Mouse (Mus musculus) hindbrain, embryonic 15.5 days (tissue): ENCODE data around the gene Fam72a. TPM values are rescaled to one million over a fixed set of nuclear protein-coding genes. Genes with fewer than 3 reads are reported as not detected.

Source experiments
- ATAC-seq: fragments of 200-750 bp; cut with Nextera tagmentation; 2 replicates; pipeline ENCODE4 v1.8.0; 2017; ENCODE audit warnings: low read depth, moderate number of reproducible peaks, moderate TSS enrichment; ENCODE audit not compliant: low FRiP score
- H3K27ac ChIP-seq: fragments of 300-500 bp; sonication (generic); replicated peaks from 2 replicates; pipeline ENCODE4 v1.5.1; 2015; ENCODE audit warnings: mild to moderate bottlenecking, inconsistent platforms
- H3K27me3 ChIP-seq: fragments of 300-500 bp; sonication (generic); 2 replicates; pipeline ENCODE4 v1.6.1; 2015; ENCODE audit warnings: control low read depth, inconsistent platforms
- H3K36me3 ChIP-seq: fragments of 300-500 bp; sonication (generic); 2 replicates; pipeline ENCODE4 v1.6.1; 2015; ENCODE audit warnings: control low read depth, inconsistent platforms
- H3K4me1 ChIP-seq: fragments of 300-500 bp; sonication (generic); replicated peaks from 2 replicates; pipeline ENCODE4 v1.6.1; 2015; ENCODE audit warnings: control low read depth, inconsistent platforms
- H3K4me2 ChIP-seq: fragments of 300-500 bp; sonication (generic); 2 replicates; pipeline ENCODE4 v1.6.1; 2015; ENCODE audit warnings: moderate library complexity, mild to moderate bottlenecking, inconsistent platforms
- H3K4me3 ChIP-seq: fragments of 300-500 bp; sonication (generic); 2 replicates; pipeline ENCODE4 v1.5.1; 2015; ENCODE audit warnings: mild to moderate bottlenecking, inconsistent platforms
- H3K9ac ChIP-seq: fragments of 300-500 bp; sonication (generic); 2 replicates; pipeline ENCODE4 v1.6.1; 2015; ENCODE audit warnings: inconsistent platforms
- H3K9me3 ChIP-seq: fragments of 300-500 bp; sonication (generic); 2 replicates; pipeline ENCODE4 v1.6.1; 2016; ENCODE audit warnings: control low read depth, inconsistent platforms
- WGBS: fragments of 180-500 bp; shearing (Covaris S2); methylation state at CpG from one replicate; pipeline ENCODE4 v1.1.7; 2015; 5-methylcytosine and 5-hydroxymethylcytosine counted together
- polyA plus RNA-seq: library from polyadenylated mRNA; unstranded; fragments of >200 nt; fragmentation: Nextera tagmentation; extraction: Ambion mirVana; gene quantifications from 2 replicates; pipeline ENCODE4 v1.2.1, GENCODE M21; 2015

The Fam72a gene
- polyA plus RNA-seq, 1 experiment from 2014 or later = 1.1 TPM

- WGBS = 96% methylated on average over 4 of the region's 4 CpGs
- Histone ChIP-seq H3K4me3 (no peak overlapping the region), H3K36me3 (no peaks in the 10 kb centered on the region), H3K4me2 (no peak overlapping the region), H3K27ac (no peak overlapping the region), H3K4me1 (no peaks in the 10 kb centered on the region), H3K9ac (no peak overlapping the region), H3K9me3 (no peaks in the 10 kb centered on the region), H3K27me3 (no peaks in the 10 kb centered on the region)
- ATAC-seq = no peak
Observed at GRCm38 (mm10) chr1:131539771-131540170, 12.1 kb downstream of the Fam72a start.

DNA sequence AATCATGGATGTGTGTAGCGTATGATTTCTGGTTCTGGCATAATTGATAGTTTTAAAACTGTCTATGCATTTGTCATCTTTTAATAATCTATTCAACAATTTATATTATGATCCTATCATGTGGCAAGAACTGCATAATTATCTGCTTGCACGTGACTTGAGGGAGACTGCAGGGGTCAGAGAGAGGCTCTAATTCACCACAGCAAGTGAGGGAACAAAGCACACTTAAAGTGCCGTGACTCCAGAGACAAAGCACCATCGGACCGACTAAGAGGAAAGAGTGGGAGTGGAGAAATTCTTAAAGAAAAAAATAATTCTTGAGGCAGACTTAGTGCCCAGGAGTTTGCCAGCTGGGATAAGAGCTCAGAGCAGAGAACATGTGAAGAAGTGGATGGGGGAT, 13.1 kb downstream of the Fam72a start:
- H3K4me3 ChIP-seq = no peak overlapping the region
- H3K4me2 ChIP-seq = no peak overlapping the region
- ATAC-seq = no peak
- H3K27me3 ChIP-seq = no peaks in the 10 kb centered on the region
- H3K9me3 ChIP-seq = no peaks in the 10 kb centered on the region
- H3K9ac ChIP-seq = no peak overlapping the region
- no peaks in the 10 kb centered on the region for H3K4me1 ChIP-seq
- H3K27ac ChIP-seq = no peak overlapping the region
- H3K36me3 ChIP-seq = no peaks in the 10 kb centered on the region
- WGBS = 31% methylated on average over 5 of the region's 5 CpGs

DNA sequence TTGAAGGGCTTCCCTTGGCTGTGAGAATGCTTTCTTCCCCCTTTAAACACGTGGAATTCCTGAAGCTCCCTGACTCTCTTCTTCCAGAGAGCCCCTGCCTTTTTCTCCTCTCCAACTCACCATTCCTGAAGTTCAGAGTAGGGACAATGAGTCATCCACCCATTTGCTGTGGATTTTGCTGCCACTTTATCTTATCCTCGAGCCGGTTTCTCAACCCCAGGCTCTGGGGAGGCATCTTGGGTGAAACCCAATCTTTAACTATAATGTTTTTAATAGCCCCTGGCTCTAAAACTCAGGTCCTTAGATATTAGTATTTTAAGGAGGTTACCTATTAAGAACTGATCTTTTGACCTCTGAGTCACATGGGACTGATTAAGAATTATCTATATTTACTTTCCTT, 13.7 kb downstream of the Fam72a start:
- Histone ChIP-seq H3K27me3 (no peaks in the 10 kb centered on the region), H3K27ac (no peak overlapping the region), H3K4me2 (no peak overlapping the region), H3K36me3 (no peaks in the 10 kb centered on the region), H3K4me3 (no peak overlapping the region), H3K4me1 (no peaks in the 10 kb centered on the region), H3K9me3 (no peaks in the 10 kb centered on the region), H3K9ac (no peak overlapping the region)
- no peak for ATAC-seq
- WGBS = 57% methylated on average over 3 of the region's 3 CpGs

DNA sequence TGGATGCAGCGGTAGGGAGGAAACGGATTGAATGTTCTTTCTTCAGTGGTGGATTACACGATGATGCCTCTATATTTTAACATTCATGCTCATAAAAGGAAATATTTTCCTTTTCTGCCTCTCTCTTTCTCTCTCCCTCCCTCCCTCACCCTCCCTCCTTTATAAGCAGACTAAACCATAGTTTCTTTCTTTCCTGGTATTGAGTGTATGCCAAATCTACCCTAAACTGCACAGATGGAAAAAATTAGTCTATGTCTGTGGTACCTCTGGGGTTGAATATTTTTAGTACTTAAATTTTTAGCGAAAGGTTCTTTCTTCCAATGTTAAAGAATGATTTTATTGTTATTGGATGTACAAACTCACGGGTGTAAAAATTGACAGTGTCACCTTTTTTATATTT, 14.2 kb downstream of the Fam72a start:
- H3K4me3 ChIP-seq = no peak overlapping the region
- no peak for ATAC-seq
- no peak overlapping the region for H3K9ac ChIP-seq
- no peaks in the 10 kb centered on the region for H3K4me1 ChIP-seq
- H3K27me3 ChIP-seq = no peaks in the 10 kb centered on the region
- WGBS = 88% methylated on average over 5 of the region's 5 CpGs
- H3K27ac ChIP-seq = no peak overlapping the region
- H3K4me2 ChIP-seq = no peak overlapping the region
- H3K36me3 ChIP-seq = no peaks in the 10 kb centered on the region
- no peaks in the 10 kb centered on the region for H3K9me3 ChIP-seq

DNA sequence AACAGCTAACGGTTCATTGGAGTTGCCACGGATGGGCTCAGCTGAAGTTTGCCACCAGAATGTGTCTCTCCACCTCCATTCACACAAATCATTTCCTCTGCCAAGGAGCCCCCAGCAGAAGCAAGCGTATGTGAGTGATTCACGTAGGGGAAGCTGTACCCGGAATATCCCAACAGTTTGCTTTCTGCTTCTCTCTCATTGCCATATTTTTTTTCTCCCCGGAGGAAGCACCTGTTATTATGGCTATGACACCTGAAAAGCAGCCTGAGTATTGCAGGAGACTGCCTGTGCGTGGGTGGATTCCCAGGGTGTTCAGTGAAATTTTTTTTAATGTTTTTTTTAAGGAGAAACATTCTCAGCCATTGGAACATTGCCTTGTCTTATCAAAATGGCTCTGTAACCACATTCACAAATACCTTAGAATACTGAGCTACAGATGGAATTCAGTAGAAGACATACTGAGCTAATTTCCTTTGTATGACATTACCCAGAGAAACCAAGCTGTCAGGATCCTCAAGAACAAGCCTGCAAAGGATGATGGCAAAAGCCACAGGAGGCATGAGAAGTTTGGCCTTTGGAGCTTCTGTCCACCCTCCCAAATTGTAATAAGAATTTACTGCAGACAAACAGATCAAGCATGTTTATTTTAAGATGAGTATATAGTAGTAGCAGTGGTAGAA, 16.3 kb downstream of the Fam72a start:
- Histone ChIP-seq H3K36me3 (no peaks in the 10 kb centered on the region), H3K27me3 (no peaks in the 10 kb centered on the region), H3K4me1 (no peaks in the 10 kb centered on the region), H3K9ac (no peak overlapping the region), H3K27ac (no peak overlapping the region), H3K4me2 (no peak overlapping the region), H3K4me3 (no peak overlapping the region), H3K9me3 (no peaks in the 10 kb centered on the region)
- 80% methylated on average over 7 of the region's 7 CpGs for WGBS
- no peak for ATAC-seq

DNA sequence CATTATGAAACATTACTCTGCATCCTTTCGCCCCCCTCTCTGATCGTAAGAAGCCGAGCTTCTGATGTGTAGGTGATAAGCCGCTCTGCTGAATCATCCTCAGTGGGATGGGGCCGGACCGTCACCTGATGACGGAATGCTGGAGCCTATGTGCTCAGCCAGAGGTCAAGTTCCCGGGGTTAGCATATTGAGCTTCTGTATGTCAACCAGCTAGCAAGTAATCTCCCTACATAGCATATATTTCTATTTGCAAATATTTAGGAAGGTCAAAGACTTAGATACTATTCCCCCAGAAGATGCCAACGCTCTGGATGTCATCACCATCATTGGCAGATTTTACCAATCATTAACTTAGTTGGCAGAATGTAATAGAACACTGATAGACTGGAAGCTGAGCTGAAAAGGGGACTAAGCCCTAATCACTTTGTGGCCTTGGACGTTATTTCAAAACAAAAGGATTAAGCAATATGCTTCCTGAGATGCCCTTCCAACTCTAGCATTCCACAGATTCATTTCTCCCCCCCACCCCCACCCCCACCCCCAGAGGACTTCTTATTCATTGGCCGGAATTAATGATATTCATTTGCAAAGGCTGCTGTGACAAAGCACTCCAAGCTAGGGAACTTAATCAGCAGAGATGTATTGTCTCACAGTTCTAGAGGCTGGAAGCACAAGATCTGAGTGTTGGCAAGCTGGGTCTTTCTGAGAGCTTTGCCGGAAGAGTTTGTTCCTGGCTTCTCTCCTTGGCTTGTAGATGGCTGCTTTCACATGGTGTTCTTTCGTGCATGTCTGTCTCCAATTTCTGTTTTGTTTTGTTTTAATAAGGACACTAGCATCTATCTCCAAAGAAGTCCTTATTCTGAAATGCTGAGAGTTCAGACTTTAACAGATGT, 19.3 kb downstream of the Fam72a start:
- Histone ChIP-seq H3K4me2 (no peak overlapping the region), H3K4me1 (no peaks in the 10 kb centered on the region), H3K4me3 (no peak overlapping the region), H3K9ac (no peak overlapping the region), H3K9me3 (no peaks in the 10 kb centered on the region), H3K27me3 (no peaks in the 10 kb centered on the region), H3K36me3 (no peaks in the 10 kb centered on the region), H3K27ac (no peak overlapping the region)
- ATAC-seq = no peak
- 79% methylated on average over 13 of the region's 13 CpGs for WGBS

DNA sequence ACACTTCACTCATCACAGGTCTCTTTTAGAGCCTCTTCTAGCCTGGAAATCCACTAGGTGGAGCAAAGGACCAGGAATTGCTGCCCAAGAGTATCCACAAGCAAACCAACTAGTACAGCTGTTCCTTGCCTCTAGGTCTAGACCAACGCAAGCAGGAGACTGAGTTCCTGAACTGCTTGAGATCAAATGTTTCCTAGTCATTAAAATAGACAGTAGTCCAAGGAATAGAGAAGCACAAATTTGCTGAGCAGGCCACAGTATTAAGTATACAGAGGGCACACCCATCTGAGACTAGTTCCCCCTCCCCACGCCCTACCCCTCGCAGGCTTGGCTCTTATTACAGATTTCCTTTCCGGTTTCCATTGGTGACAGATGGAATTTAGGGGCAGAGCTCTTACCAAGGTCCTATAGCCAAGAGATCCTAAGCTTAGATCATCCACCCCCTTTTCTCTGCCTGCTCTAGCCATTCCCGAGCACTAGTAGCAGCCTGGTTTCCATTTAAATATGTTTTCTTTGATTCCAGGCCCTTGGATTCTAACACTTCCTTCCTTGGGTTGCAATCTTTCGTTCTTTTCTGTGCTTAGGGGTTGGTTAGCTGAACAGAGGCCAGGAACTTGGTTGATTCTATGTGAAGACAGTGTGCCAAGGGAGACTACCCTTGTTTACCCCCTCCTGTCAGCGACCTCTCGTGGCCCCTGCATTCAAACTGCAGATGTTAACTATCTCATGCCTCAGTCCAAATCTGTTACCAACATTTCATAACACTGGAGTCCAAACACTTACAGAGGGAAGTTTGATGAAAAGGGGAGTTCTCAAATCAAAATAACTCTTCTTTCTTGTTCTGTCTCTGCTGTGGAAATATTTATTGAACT, 21.0 kb downstream of the Fam72a start:
- no peaks in the 10 kb centered on the region for H3K4me1 ChIP-seq
- H3K4me3 ChIP-seq = no peak overlapping the region
- no peaks in the 10 kb centered on the region for H3K36me3 ChIP-seq
- H3K27me3 ChIP-seq = no peaks in the 10 kb centered on the region
- no peak for ATAC-seq
- H3K4me2 ChIP-seq = no peak overlapping the region
- 44% methylated on average over 8 of the region's 8 CpGs for WGBS
- no peak overlapping the region for H3K27ac ChIP-seq
- no peaks in the 10 kb centered on the region for H3K9me3 ChIP-seq
- H3K9ac ChIP-seq = no peak overlapping the region

DNA sequence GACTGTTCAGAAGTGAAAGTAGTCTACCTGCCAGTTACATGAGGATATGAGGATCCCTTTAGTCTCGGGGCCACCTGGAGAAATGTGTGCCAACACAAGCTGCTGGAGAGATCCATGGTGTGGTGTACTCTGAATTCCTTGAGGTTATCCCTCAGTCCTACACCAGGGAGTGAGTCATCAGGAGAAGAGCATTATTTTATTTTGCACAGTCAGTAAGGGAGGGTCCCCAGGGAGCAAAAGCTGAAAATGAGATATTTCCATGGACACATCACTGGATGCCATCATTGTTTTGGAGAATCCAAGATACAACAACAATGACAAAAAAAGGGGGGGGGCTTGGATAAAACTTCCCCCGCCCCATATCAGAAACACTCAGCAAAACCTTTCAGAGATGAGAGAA, 24.3 kb downstream of the Fam72a start:
- H3K27ac ChIP-seq = no peak overlapping the region
- no peaks in the 10 kb centered on the region for H3K27me3 ChIP-seq
- no peaks in the 10 kb centered on the region for H3K36me3 ChIP-seq
- no peak for ATAC-seq
- H3K9ac ChIP-seq = no peak overlapping the region
- H3K4me1 ChIP-seq = peaks cover 5% of the 10 kb centered on the region
- no peak overlapping the region for H3K4me3 ChIP-seq
- WGBS = 92% methylated on average over 2 of the region's 2 CpGs
- no peak overlapping the region for H3K4me2 ChIP-seq
- H3K9me3 ChIP-seq = no peaks in the 10 kb centered on the region

DNA sequence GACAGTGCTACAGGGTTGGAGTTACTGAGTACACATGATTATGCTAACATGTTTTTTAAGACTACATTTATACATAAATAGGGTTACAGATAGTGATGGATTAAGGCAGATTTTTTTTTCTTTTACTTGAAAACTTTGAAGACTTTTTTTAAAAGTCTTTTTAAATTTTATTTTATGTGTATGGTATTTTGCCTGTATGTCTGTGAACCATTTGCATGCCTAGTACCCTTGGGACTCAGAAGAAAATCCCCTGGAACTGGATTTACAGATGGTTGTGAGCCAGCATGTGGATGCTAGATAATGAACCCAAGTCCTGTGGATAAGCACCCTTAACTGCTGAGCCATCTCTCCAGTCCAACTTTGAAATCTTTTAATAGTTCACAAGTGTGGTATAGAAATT, 25.7 kb downstream of the Fam72a start:
- Histone ChIP-seq H3K9ac (no peak overlapping the region), H3K4me3 (no peak overlapping the region), H3K27ac (no peak overlapping the region), H3K27me3 (no peaks in the 10 kb centered on the region), H3K4me2 (no peak overlapping the region), H3K9me3 (no peaks in the 10 kb centered on the region), H3K36me3 (no peaks in the 10 kb centered on the region), H3K4me1 (peaks cover 5% of the 10 kb centered on the region)
- ATAC-seq = no peak

DNA sequence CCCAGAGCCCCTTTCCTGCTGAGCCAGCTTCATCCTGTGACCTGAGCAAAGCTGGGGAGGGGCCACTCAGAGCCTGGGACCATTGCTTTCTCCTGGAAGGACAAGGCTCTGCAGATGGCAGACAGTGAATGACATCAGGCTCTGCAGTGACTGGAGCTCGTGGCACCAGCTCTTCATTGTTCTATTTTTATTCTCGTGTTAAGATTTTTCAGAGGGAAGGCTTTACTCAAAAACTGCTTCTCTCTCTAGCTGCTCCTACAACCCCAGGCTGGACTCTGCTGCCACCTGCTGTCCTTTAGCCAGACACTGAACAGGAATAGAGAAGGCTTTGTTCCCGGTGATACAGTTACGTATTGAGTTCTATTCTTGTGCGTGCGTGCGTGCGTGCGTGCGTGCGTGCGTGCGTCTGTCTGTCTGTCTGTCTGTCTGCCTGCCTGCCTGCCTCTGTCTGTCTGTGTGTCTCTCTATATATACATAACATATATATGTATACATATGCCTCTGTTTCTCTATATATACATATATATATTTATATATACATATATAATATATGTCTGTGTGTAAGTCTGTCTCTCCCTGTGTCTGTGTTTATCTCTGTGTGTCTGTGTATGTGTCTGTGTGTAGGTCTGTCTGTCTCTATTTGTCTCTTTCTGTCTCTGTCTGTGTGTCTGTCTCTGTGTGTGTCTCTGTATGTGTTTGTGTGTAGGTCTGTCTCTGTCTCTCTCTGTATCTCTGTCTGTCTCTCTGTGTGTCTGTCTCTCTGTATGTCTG, 27.5 kb downstream of the Fam72a start:
- Histone ChIP-seq H3K27me3 (no peaks in the 10 kb centered on the region), H3K4me3 (peak overlapping the region; percentile 4; the same call in 1 of the 2 replicates)
- WGBS = 3% methylated on average over 13 of the region's 13 CpGs

GRCm38 (mm10) chr1:131560500-131560899, 32.8 kb downstream of the Fam72a start:
- no peaks in the 10 kb centered on the region for H3K4me1 ChIP-seq
- no peak overlapping the region for H3K9ac ChIP-seq
- no peak overlapping the region for H3K4me3 ChIP-seq
- no peaks in the 10 kb centered on the region for H3K9me3 ChIP-seq
- no peaks in the 10 kb centered on the region for H3K36me3 ChIP-seq
- H3K4me2 ChIP-seq = no peak overlapping the region
- H3K27me3 ChIP-seq = no peaks in the 10 kb centered on the region
- no peak overlapping the region for H3K27ac ChIP-seq
- ATAC-seq = no peak

More for the DNA sequence above, 27.5 kb downstream of the Fam72a start:
- ATAC-seq = peak; percentile 98
- Histone ChIP-seq H3K4me2 (peak overlapping the region; percentile 51), H3K4me1 (peaks cover 5% of the 10 kb centered on the region), H3K36me3 (no peaks in the 10 kb centered on the region), H3K27ac (peak overlapping the region; percentile 91), H3K9ac (peak overlapping the region; percentile 49), H3K9me3 (no peaks in the 10 kb centered on the region)
